Comparison of ENCODE assay signal across 10 mouse cellular contexts in genomic region chr2:178506056-178506455, GRCm38 (mm10).
DNase-seq lines count a peak whose midpoint lies in the region; ATAC-seq and TF ChIP-seq lines count a peak whose summit lies in the region.
"Had no signal": no experiment of that assay in that cellular context is flagged by ENCODE, and none has a peak within 500 bp of the region (broad histone marks: within the 10 kb centered on the region; RNA-seq: fewer than 3 reads in every experiment).

No protein-coding gene starts in this region.

- intact Hi-C loops in heart, postnatal 14 days (cut with DNase I): loop anchor here (5.0 to 10.0 kb wide), 5 partner anchors 71 to 1371 kb away; no protein-coding TSS in a partner anchor

- 4% methylated on average over 12 of the region's 12 CpGs for WGBS in thymus, adult 2 months

- DNase-seq in heart, postnatal 4 days: peak; percentile 26
- DNase-seq in heart, postnatal 14 days: no peak
- peak; percentile 63 to 64 for DNase-seq in lung, postnatal 4 days
- peak; percentile 58 for DNase-seq in thymus, adult 2 months
- DNase-seq in gastrocnemius, adult 18-20 months (ENCODE audit: low spot score): no peak
- DNase-seq in yolk sac, embryonic 10.5 days (ENCODE audit: low spot score): no peak
- no peak for DNase-seq in adrenal gland, postnatal 4 days (ENCODE audit: low spot score in 2 of 2)

- no peaks in the 10 kb centered on the region for H3K36me3 ChIP-seq in thymus, adult 2 months (ENCODE audit: control insufficient read depth, insufficient read depth, low read length)
- H3K36me3 ChIP-seq: hindbrain, embryonic 13.5 days; neural tube, embryonic 13.5 days had no signal

- peak overlapping the region; percentile 12; the same call in 1 of the 2 replicates for H3K4me3 ChIP-seq in thymus, adult 2 months (ENCODE audit: control insufficient read depth, insufficient read depth, low read length)
- H3K4me3 ChIP-seq: hindbrain, embryonic 13.5 days; neural tube, embryonic 13.5 days had no signal

- no peak for TF ChIP-seq CTCF in thymus, adult 2 months (IDR thresholded peaks at IDR 0.05; ENCODE audit: borderline replicate concordance, control insufficient read depth, extremely low read depth, insufficient read depth, low read length, poor library complexity)

- no peaks in the 10 kb centered on the region for H3K27me3 ChIP-seq in thymus, adult 2 months (ENCODE audit: control insufficient read depth, insufficient read depth, low read length)
- H3K27me3 ChIP-seq: neural tube, embryonic 13.5 days had no signal

- TF ChIP-seq POLR2A in thymus, adult 2 months (IDR thresholded peaks at IDR 0.05; ENCODE audit: control insufficient read depth, extremely low read depth, insufficient read depth, low read length, poor library complexity): no peak

- peaks cover 15% of the 10 kb centered on the region for H3K4me1 ChIP-seq in thymus, adult 2 months (replicated peaks; ENCODE audit: control insufficient read depth, insufficient read depth, low read length)

- ATAC-seq in hematopoietic stem cell, adult 5-6 weeks (replicated peaks in 1 of 2; ENCODE audit: insufficient read depth in 1 of 2, low FRiP score in 2 of 2, low TSS enrichment in 1 of 2, low read depth in 1 of 2, poor library complexity in 2 of 2, severe bottlenecking in 2 of 2): peak; percentile 94 to 96

- H3K27ac ChIP-seq in thymus, adult 2 months (ENCODE audit: control insufficient read depth, insufficient read depth, low read length): no peak overlapping the region
- H3K27ac ChIP-seq: hindbrain, embryonic 13.5 days; neural tube, embryonic 13.5 days had no signal

Comparison
In these comparisons a context has a peak if more than half of its experiments do, and no peak if none do; other contexts are left out.
1. DNase-seq: peak in heart, postnatal 4 days (single experiment), lung, postnatal 4 days (2 of 2) and thymus, adult 2 months (single experiment); none in heart, postnatal 14 days (0 of 2), gastrocnemius, adult 18-20 months (single experiment), yolk sac, embryonic 10.5 days (single experiment) and adrenal gland, postnatal 4 days (0 of 2).